Mouse (Mus musculus) cerebellum, adult 9-11 months (tissue): ENCODE results near the gene Hist1h2af.
"Not testable (repeated sequence)": the region's sequence is repeated elsewhere in the genome, so short reads cannot be mapped to it uniquely, and the experiment has no call there.

Experiments
- DNase-seq: peaks from one replicate; pipeline ENCODE4 v3.0.0; 2022

The Hist1h2af gene

GRCm38 (mm10) chr13:23560699-23561098, 27.0 kb downstream of the Hist1h2af start:
- DNase-seq: not testable (repeated sequence)

- not testable (repeated sequence) for DNase-seq
Observed at GRCm38 (mm10) chr13:23561531-23561882, 27.8 kb downstream of the Hist1h2af start.

- DNase-seq: peak; percentile 94
Observed at GRCm38 (mm10) chr13:23561883-23562659, 28.4 kb downstream of the Hist1h2af start, which contains the start of gene Hist1h3e. Gene Hist1h3e, minus strand, starts transcription at chr13:23562369.

- DNase-seq: peak; percentile 60
Observed at GRCm38 (mm10) chr13:23562699-23563462, 29.2 kb downstream of the Hist1h2af start.

- no peak for DNase-seq
Observed at GRCm38 (mm10) chr13:23564482-23564881, 30.8 kb downstream of the Hist1h2af start.

GRCm38 (mm10) chr13:23570261-23571021, 36.7 kb downstream of the Hist1h2af start:
- not testable (repeated sequence) for DNase-seq

- DNase-seq: peak; percentile 73
Observed at GRCm38 (mm10) chr13:23571022-23571503, 37.4 kb downstream of the Hist1h2af start, which contains the start of the genes Hist1h2ae and Hist1h2bg. Gene Hist1h2ae, minus strand, starts transcription at chr13:23571220. Gene Hist1h2bg, plus strand, starts transcription at chr13:23571396.

GRCm38 (mm10) chr13:23571504-23572217, 38.0 kb downstream of the Hist1h2af start:
- DNase-seq: not testable (repeated sequence)

- DNase-seq: no peak
Observed at GRCm38 (mm10) chr13:23572218-23573033, 38.7 kb downstream of the Hist1h2af start.

- DNase-seq: not testable (repeated sequence)
Observed at GRCm38 (mm10) chr13:23573034-23573897, 39.6 kb downstream of the Hist1h2af start.

GRCm38 (mm10) chr13:23573898-23574524, 40.3 kb downstream of the Hist1h2af start, which contains the start of the genes Hist1h2bf and Hist1h2ad:
Gene Hist1h2bf, minus strand, starts transcription at chr13:23574196.
Gene Hist1h2ad, plus strand, starts transcription at chr13:23574381.
- DNase-seq: peak; percentile 86

GRCm38 (mm10) chr13:23574546-23575170, 41.0 kb downstream of the Hist1h2af start:
- DNase-seq: not testable (repeated sequence)

- DNase-seq: no peak
Observed at GRCm38 (mm10) chr13:23575271-23575851, 41.7 kb downstream of the Hist1h2af start, which contains the start of gene Hist1h3d. Gene Hist1h3d, plus strand, starts transcription at chr13:23575763.

GRCm38 (mm10) chr13:23575864-23576313, 42.2 kb downstream of the Hist1h2af start:
- DNase-seq: not testable (repeated sequence)

GRCm38 (mm10) chr13:23576351-23576881, 42.7 kb downstream of the Hist1h2af start:
- DNase-seq: no peak

- DNase-seq: no peak
Observed at GRCm38 (mm10) chr13:23576906-23577639, 43.4 kb downstream of the Hist1h2af start.

- no peak for DNase-seq
Observed at GRCm38 (mm10) chr13:23577835-23578234, 44.1 kb downstream of the Hist1h2af start.
